Mouse (Mus musculus) embryonic facial prominence, embryonic 14.5 days (tissue): ENCODE measurements at regions not wholly inside any gene's neighbourhood (a gene's known extent, or its start where the extent isn't known, plus 50 kb on each side); places are given as distances from the start of the nearest gene placed in this dataset.

Source experiments
- ATAC-seq: fragments of 200-750 bp; cut with Nextera tagmentation; 2 replicates; pipeline ENCODE4 v1.8.0; 2017; ENCODE audit warnings: low read depth, moderate number of reproducible peaks, moderate TSS enrichment
- DNase-seq: peaks from one replicate; pipeline ENCODE4 v3.0.0-alpha.2; 2015; ENCODE audit warnings: low spot score
- H3K27ac ChIP-seq: fragments of 300-500 bp; sonication (generic); replicated peaks from 2 replicates; pipeline ENCODE4 v1.5.1; 2014; ENCODE audit warnings: low read depth, mild to moderate bottlenecking, low read length, moderate library complexity
- H3K27me3 ChIP-seq: fragments of 300-500 bp; sonication (generic); replicated peaks from 2 replicates; pipeline ENCODE4 v1.6.1; 2014; ENCODE audit warnings: low read length; ENCODE audit not compliant: control insufficient read depth, insufficient read depth
- H3K36me3 ChIP-seq: fragments of 300-500 bp; sonication (generic); 2 replicates; pipeline ENCODE4 v1.6.1; 2014; ENCODE audit warnings: low read length, mixed read lengths; ENCODE audit not compliant: control insufficient read depth, insufficient read depth
- H3K4me1 ChIP-seq: fragments of 300-500 bp; sonication (generic); 2 replicates; pipeline ENCODE4 v1.6.1; 2014; ENCODE audit warnings: antibody characterized with exemption, low read length; ENCODE audit not compliant: control insufficient read depth, insufficient read depth
- H3K4me2 ChIP-seq: fragments of 300-500 bp; sonication (generic); 2 replicates; pipeline ENCODE4 v1.6.1; 2014; ENCODE audit warnings: low read depth, mild to moderate bottlenecking, low read length, moderate library complexity, mixed read lengths
- H3K4me3 ChIP-seq: fragments of 300-500 bp; sonication (generic); 2 replicates; pipeline ENCODE4 v1.5.1; 2014; ENCODE audit warnings: low read depth, mild to moderate bottlenecking, low read length
- H3K9ac ChIP-seq: fragments of 300-500 bp; sonication (generic); 2 replicates; pipeline ENCODE4 v1.6.1; 2014; ENCODE audit warnings: low read depth, mild to moderate bottlenecking, low read length, moderate library complexity, mixed read lengths
- H3K9me3 ChIP-seq: fragments of 300-500 bp; sonication (generic); 2 replicates; pipeline ENCODE4 v1.6.1; 2016; ENCODE audit warnings: low read length; ENCODE audit not compliant: control insufficient read depth
- WGBS: fragments of 180-500 bp; shearing (Covaris S2); extraction: QIAGEN DNeasy Blood & Tissue Kit; methylation state at CpG from one replicate; pipeline ENCODE4 v1.1.7; 2014; 5-methylcytosine and 5-hydroxymethylcytosine counted together

GRCm38 (mm10) chr6:13380819-13381218, 156.1 kb upstream of the Vwde start:
- Histone ChIP-seq H3K4me1 (no peaks in the 10 kb centered on the region), H3K36me3 (no peaks in the 10 kb centered on the region), H3K27me3 (no peaks in the 10 kb centered on the region), H3K9ac (no peak overlapping the region), H3K27ac (no peak overlapping the region), H3K4me3 (no peak overlapping the region), H3K4me2 (no peak overlapping the region), H3K9me3 (no peaks in the 10 kb centered on the region)
- 51% methylated on average over 3 of the region's 3 CpGs for WGBS
- DNase-seq, result peak; percentile 13
- peak; percentile 63; the same call in 1 of the 2 replicates for ATAC-seq

DNA sequence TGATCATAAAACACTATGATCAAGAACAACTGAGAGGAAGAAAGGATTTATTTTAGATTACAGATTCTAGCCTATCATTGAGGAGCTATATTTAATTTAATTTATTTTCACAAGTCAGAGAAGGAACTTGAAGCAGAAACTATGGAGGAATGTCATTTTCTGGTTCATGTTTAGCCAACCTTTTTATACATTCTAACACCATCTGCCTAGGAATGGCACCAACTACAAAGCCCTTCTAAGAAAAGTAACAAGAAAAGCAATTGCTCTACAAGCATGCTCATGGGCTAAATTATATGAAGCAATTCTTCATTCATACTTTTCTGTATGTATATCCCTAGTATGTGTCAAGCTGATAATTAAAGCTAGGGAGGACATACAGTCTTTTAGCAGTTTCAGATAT, 155.0 kb upstream of the Vwde start:
- no peaks in the 10 kb centered on the region for H3K36me3 ChIP-seq
- H3K9ac ChIP-seq, result no peak overlapping the region
- H3K4me2 ChIP-seq, result no peak overlapping the region
- DNase-seq (no peak), ATAC-seq (no peak)
- no peaks in the 10 kb centered on the region for H3K27me3 ChIP-seq
- no peak overlapping the region for H3K27ac ChIP-seq
- H3K4me1 ChIP-seq, result no peaks in the 10 kb centered on the region
- no peak overlapping the region for H3K4me3 ChIP-seq
- H3K9me3 ChIP-seq, result no peaks in the 10 kb centered on the region

- no peak overlapping the region for H3K9ac ChIP-seq
- no peaks in the 10 kb centered on the region for H3K9me3 ChIP-seq
Observed at GRCm38 (mm10) chr6:13373896-13374295, 149.1 kb upstream of the Vwde start.

DNA sequence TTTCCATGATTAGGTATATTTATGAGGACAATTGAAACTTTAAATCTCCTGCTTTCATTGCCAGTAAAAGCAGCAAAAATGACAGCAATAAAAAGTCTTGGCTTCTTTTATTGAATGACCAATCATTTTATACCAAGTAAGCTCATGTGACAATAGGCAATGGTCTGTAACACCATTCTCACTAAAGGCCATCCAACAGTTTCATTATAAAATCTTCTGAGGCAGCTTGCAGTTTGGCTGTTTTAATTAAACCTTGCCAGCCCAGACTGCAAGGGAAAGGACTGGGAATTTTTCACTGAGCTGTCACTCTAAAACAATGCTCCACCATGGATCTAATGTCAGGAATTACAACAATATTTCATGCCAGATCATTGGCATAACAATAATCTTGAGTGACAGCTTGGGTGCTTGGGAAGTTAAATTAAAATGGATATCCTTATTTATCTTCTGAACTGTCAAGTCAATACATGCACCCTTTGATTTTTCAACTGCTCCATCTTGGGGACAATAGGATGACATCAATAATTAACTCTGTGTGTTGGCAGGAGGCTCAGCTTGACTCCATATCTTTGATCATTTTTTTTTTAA, 145.0 kb upstream of the Vwde start:
- ATAC-seq (no peak), DNase-seq (no peak)
- no peaks in the 10 kb centered on the region for H3K4me1 ChIP-seq

More at GRCm38 (mm10) chr6:13373896-13374295, 149.1 kb upstream of the Vwde start:
- Histone ChIP-seq H3K36me3 (no peaks in the 10 kb centered on the region), H3K4me3 (no peak overlapping the region), H3K27ac (no peak overlapping the region), H3K4me1 (no peaks in the 10 kb centered on the region), H3K4me2 (no peak overlapping the region), H3K27me3 (no peaks in the 10 kb centered on the region)
- DNase-seq (no peak), ATAC-seq (no peak)
- 83% methylated on average over 1 of the region's 1 CpGs for WGBS

More for the DNA sequence above, 145.0 kb upstream of the Vwde start:
- Histone ChIP-seq H3K4me2 (no peak overlapping the region), H3K4me3 (no peak overlapping the region), H3K9me3 (no peaks in the 10 kb centered on the region), H3K27me3 (no peaks in the 10 kb centered on the region), H3K9ac (no peak overlapping the region), H3K27ac (no peak overlapping the region), H3K36me3 (no peaks in the 10 kb centered on the region)
